Mouse (Mus musculus) CH12.LX (cell line): ENCODE measurements around the gene Tnrc6b. TPM values are rescaled to one million over a fixed set of nuclear protein-coding genes. Genes with fewer than 3 reads are reported as not detected.

Experiments
- DNase-seq: peaks from one replicate; pipeline ENCODE4 v3.0.0-alpha.2; 2013; ENCODE audit errors: extremely low read depth
- H3K27ac ChIP-seq: 2 replicates; pipeline ENCODE4 v1.5.1; 2012; ENCODE audit warnings: low read depth, mild to moderate bottlenecking, control low read depth, moderate library complexity; ENCODE audit not compliant: insufficient read depth
- H3K27me3 ChIP-seq: replicated peaks from 2 replicates; pipeline ENCODE3; 2012; ENCODE audit warnings: inconsistent platforms
- H3K36me3 ChIP-seq, 2 experiments: replicated peaks in 1 of 2; 2 replicates each; pipeline versions ENCODE3 to v1.6.1; 2012; ENCODE audit warnings: inconsistent platforms in 1 of 2, low read length in 1 of 2, mild to moderate bottlenecking in 1 of 2, mixed read lengths in 1 of 2, moderate library complexity in 1 of 2; ENCODE audit not compliant: control insufficient read depth in 1 of 2, insufficient read depth in 1 of 2
- H3K4me1 ChIP-seq, 2 experiments: 2 replicates each; pipeline ENCODE4 v1.6.1; 2012; ENCODE audit warnings: inconsistent platforms in 1 of 2, moderate library complexity in 1 of 2; ENCODE audit not compliant: insufficient read depth in 2 of 2, control insufficient read depth in 1 of 2
- H3K4me2 ChIP-seq: 2 replicates; pipeline ENCODE4 v1.6.1; 2012; ENCODE audit warnings: low read depth, mild to moderate bottlenecking, control low read depth; ENCODE audit not compliant: poor library complexity, insufficient read depth, severe bottlenecking
- H3K4me3 ChIP-seq, 3 experiments: fragments of 150-350 bp in 1 of 3; sonication (generic) in 1 of 3; replicated peaks in 1 of 3; 2 replicates each; pipeline versions ENCODE3 to v1.5.1; 2011 to 2012; ENCODE audit warnings: low read depth in 2 of 3, low read length in 2 of 3, mild to moderate bottlenecking in 2 of 3, moderate library complexity in 2 of 3, control low read depth in 1 of 3, improper control_type of control experiment in 1 of 3, inconsistent platforms in 1 of 3, mixed read lengths in 1 of 3; ENCODE audit not compliant: poor library complexity in 1 of 3
- H3K79me2 ChIP-seq: replicated peaks from 2 replicates; pipeline ENCODE4 v1.6.1; 2012; ENCODE audit warnings: mild to moderate bottlenecking, moderate library complexity; ENCODE audit not compliant: control insufficient read depth, poor library complexity, insufficient read depth, severe bottlenecking; ENCODE audit errors: extremely low read depth
- H3K9ac ChIP-seq: 2 replicates; pipeline ENCODE4 v1.6.1; 2012; ENCODE audit warnings: low read depth, mild to moderate bottlenecking, control low read depth, moderate library complexity; ENCODE audit not compliant: insufficient read depth
- H3K9me3 ChIP-seq: replicated peaks from 2 replicates; pipeline ENCODE3; 2012; ENCODE audit warnings: low read length, inconsistent platforms, mixed read lengths
- BHLHE40 ChIP-seq: IDR thresholded peaks from 2 replicates; pipeline ENCODE4 v1.6.1; 2011; ENCODE audit warnings: mild to moderate bottlenecking, low read depth, low read length, improper control_type of control experiment
- CHD1 ChIP-seq: IDR thresholded peaks from 2 replicates; pipeline ENCODE4 v1.6.1; 2012; ENCODE audit warnings: low read depth, low read length, improper control_type of control experiment, inconsistent platforms
- CHD2 ChIP-seq: IDR thresholded peaks from 2 replicates; pipeline ENCODE4 v1.6.1; 2011; ENCODE audit warnings: low read length, improper control_type of control experiment
- CTCF ChIP-seq, 2 experiments: IDR thresholded peaks in 1 of 2; conservative IDR thresholded peaks in 1 of 2; 2 replicates each; pipeline ENCODE4 v1.5.1; 2011 to 2012; ENCODE audit warnings: low read depth in 2 of 2, low read length in 2 of 2, improper control_type of control experiment in 1 of 2, inconsistent platforms in 1 of 2, mild to moderate bottlenecking in 1 of 2, moderate library complexity in 1 of 2
- E2F4 ChIP-seq: IDR thresholded peaks from 2 replicates; pipeline ENCODE4 v1.6.1; 2011; ENCODE audit warnings: low read depth, low read length, improper control_type of control experiment; ENCODE audit not compliant: insufficient replicate concordance
- ELF1 ChIP-seq: IDR thresholded peaks from 2 replicates; pipeline ENCODE4 v1.6.1; 2014; ENCODE audit warnings: low read depth, mild to moderate bottlenecking, inconsistent platforms, low read length, improper control_type of control experiment
- GABPA ChIP-seq: IDR thresholded peaks from 2 replicates; pipeline ENCODE4 v1.6.1; 2012; ENCODE audit warnings: low read depth, low read length, improper control_type of control experiment, inconsistent platforms; ENCODE audit not compliant: insufficient replicate concordance
- HCFC1 ChIP-seq: IDR thresholded peaks from 2 replicates; pipeline ENCODE4 v1.6.1; 2012; ENCODE audit warnings: low read depth, mild to moderate bottlenecking, inconsistent platforms, low read length, improper control_type of control experiment
- IRF4 ChIP-seq: IDR thresholded peaks from 2 replicates; pipeline ENCODE4 v1.6.1; 2014; ENCODE audit warnings: low read depth, mild to moderate bottlenecking, inconsistent platforms, low read length, improper control_type of control experiment
- KAT2A ChIP-seq: IDR thresholded peaks from 2 replicates; pipeline ENCODE4 v1.6.1; 2012; ENCODE audit warnings: low read length, improper control_type of control experiment, inconsistent platforms; ENCODE audit not compliant: insufficient replicate concordance
- MEF2A ChIP-seq: IDR thresholded peaks from 2 replicates; pipeline ENCODE4 v1.6.1; 2014; ENCODE audit warnings: low read depth, mild to moderate bottlenecking, inconsistent platforms, low read length, improper control_type of control experiment, borderline replicate concordance
- MYC ChIP-seq: IDR thresholded peaks from 2 replicates; pipeline ENCODE4 v1.6.1; 2011; ENCODE audit warnings: low read depth, mild to moderate bottlenecking, improper control_type of control experiment, low read length
- NELFE ChIP-seq: IDR thresholded peaks from 2 replicates; pipeline ENCODE4 v1.6.1; 2011; ENCODE audit warnings: low read depth, low read length, improper control_type of control experiment
- NRF1 ChIP-seq: IDR thresholded peaks from 2 replicates; pipeline ENCODE4 v1.6.1; 2014; ENCODE audit warnings: low read depth, mild to moderate bottlenecking, inconsistent platforms, low read length, improper control_type of control experiment, moderate library complexity
- RAD21 ChIP-seq: IDR thresholded peaks from 2 replicates; pipeline ENCODE4 v1.6.1; 2011; ENCODE audit warnings: low read depth, mild to moderate bottlenecking, low read length, improper control_type of control experiment, moderate library complexity
- UBTF ChIP-seq: IDR thresholded peaks from 2 replicates; pipeline ENCODE4 v1.6.1; 2012; ENCODE audit warnings: low read depth, mild to moderate bottlenecking, inconsistent platforms, low read length, improper control_type of control experiment, moderate library complexity
- USF1 ChIP-seq: IDR thresholded peaks from 2 replicates; pipeline ENCODE4 v1.6.1; 2014; ENCODE audit warnings: low read depth, mild to moderate bottlenecking, inconsistent platforms, low read length, improper control_type of control experiment
- USF2 ChIP-seq: conservative IDR thresholded peaks from 2 replicates; pipeline ENCODE4 v1.6.1; 2011; ENCODE audit warnings: low read depth, low read length, improper control_type of control experiment
- ZC3H11A ChIP-seq: IDR thresholded peaks from 2 replicates; pipeline ENCODE4 v1.6.1; 2012; ENCODE audit warnings: low read depth, mild to moderate bottlenecking, inconsistent platforms, low read length, improper control_type of control experiment
- ZKSCAN1 ChIP-seq: IDR thresholded peaks from 2 replicates; pipeline ENCODE4 v1.6.1; 2012; ENCODE audit warnings: low read depth, inconsistent platforms, low read length, improper control_type of control experiment, borderline replicate concordance
- ZMIZ1 ChIP-seq: IDR thresholded peaks from 2 replicates; pipeline ENCODE4 v1.6.1; 2012; ENCODE audit warnings: low read depth, mild to moderate bottlenecking, inconsistent platforms, low read length, improper control_type of control experiment
- dilution Hi-C: fragments of 300-500 bp; cut with MboI; formaldehyde crosslinking; loops from 2 replicates; pipeline ENCODE4 v1.14.3; 2020; ENCODE audit warnings: low sequenced_read_pairs; ENCODE audit not compliant: extremely low pct_unique_long_range_greater_than_20kb, extremely low pct_ligation_motif_present
- in situ Hi-C: fragments of 300-500 bp; cut with MboI; formaldehyde crosslinking; loops from 3 replicates; pipeline ENCODE4 v1.14.3; 2019; ENCODE audit warnings: low sequenced_read_pairs, low pct_ligation_motif_present, low pct_unique_long_range_greater_than_20kb, mixed read lengths
- polyA plus RNA-seq: library from polyadenylated mRNA; unstranded; fragments of >175 nt; gene quantifications from 2 replicates; pipeline ENCODE4 v1.2.1, GENCODE M21; 2012; ENCODE audit warnings: low read depth; ENCODE audit not compliant: insufficient read length
- total RNA-seq, 2 experiments: library from RNA; depleted of rRNA; stranded (reverse); fragments of 300-350 nt in 1 of 2; fragments of >200 nt in 1 of 2; gene quantifications; 2 replicates each; pipeline ENCODE4 v1.2.3; 2012 to 2014

Gene Tnrc6b
- total and polyA plus RNA-seq, 3 experiments: 6.0 to 17.1 (median 16.1) TPM

DNA sequence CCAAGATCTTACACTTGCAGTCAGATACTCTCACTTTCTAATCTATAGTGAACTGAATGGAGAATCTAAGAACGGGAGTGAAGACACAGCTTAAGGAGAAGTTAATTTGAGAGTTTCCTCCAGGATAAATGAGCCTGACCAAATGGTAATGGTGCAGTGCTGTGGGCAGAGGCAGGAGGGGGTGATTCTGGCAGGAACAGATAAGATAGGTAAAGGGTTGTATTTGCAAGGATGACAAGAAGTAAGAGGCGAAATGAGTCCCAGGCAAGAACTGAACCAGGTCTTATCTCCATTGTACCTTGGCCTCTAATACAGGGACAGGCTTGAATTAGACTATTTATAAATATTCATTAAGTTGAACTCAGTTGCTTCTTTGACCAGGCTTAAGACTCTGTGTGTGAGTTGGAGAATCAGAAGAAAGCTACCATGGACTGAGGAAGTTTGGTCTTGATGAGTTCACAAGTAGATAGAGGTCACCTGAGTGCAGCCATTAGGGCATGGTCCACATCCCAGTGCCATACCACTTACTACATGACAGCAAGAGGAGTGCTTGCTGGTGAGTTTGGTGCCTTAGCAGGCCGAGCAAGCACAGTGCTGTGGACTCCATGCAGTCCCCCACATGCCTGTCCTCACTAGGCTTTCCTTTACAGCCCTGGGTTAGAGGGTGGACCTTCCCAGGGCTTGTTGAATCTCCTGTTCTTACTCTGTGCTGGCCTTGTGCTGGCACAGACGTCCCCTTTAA, 199.8 kb downstream of the Tnrc6b start:
- TF ChIP-seq ZKSCAN1 (no peak), ZC3H11A (no peak), UBTF (no peak), KAT2A (no peak), IRF4 (no peak), CHD2 (no peak), ZMIZ1 (no peak), NELFE (no peak), CTCF (conservative IDR thresholded peaks at IDR 0.05 in 1 of 2, IDR thresholded peaks at IDR 0.05 in 1 of 2; ENCODE audit: low read depth in 2 of 2, low read length in 2 of 2) (no peak), USF1 (no peak), RAD21 (no peak), USF2 (no peak), BHLHE40 (no peak), E2F4 (no peak), GABPA (no peak)
- no peak overlapping the region for H3K4me2 ChIP-seq
- dilution Hi-C loops: no loop called here
- DNase-seq: no peak
- H3K9me3 ChIP-seq: no peaks in the 10 kb centered on the region
- no peak overlapping the region for H3K9ac ChIP-seq
- H3K36me3 ChIP-seq: peaks cover 48 to 70% of the 10 kb centered on the region in 2 experiments
- no peaks in the 10 kb centered on the region for H3K4me1 ChIP-seq
- H3K4me3 ChIP-seq: no peak overlapping the region
- no peaks in the 10 kb centered on the region for H3K79me2 ChIP-seq
- no peaks in the 10 kb centered on the region for H3K27me3 ChIP-seq
- in situ Hi-C loops: no loop called here
- no peak overlapping the region for H3K27ac ChIP-seq

DNA sequence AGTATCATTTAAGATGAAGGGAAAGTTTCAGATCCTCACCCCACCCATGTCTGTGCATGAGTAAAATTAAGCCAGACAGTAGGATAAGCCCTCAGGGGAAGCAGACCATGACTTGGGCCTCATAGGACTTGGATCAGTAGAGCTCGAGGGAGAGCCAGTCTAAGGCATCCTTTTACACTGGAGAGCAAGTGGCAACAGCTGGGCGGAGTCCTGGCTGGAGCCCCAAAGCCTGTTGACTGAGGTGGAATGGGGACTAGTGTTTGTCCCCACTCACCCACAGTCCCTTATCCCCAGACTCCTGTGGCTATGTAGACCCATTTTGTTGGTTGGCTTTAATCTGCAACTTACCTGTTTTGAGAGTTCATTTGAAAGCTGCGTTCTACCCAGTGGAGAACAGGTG, 201.1 kb downstream of the Tnrc6b start:
- Histone ChIP-seq H3K27ac (no peak overlapping the region), H3K4me1 (no peaks in the 10 kb centered on the region)
- TF ChIP-seq MYC: no peak
- no peak for TF ChIP-seq ZC3H11A
- TF ChIP-seq ELF1: no peak
- TF ChIP-seq NRF1: no peak
- no peak for TF ChIP-seq BHLHE40
- TF ChIP-seq HCFC1: no peak
- TF ChIP-seq MEF2A: no peak
- TF ChIP-seq CHD1: no peak
- TF ChIP-seq GABPA: no peak
- TF ChIP-seq NELFE: no peak
- TF ChIP-seq ZKSCAN1: no peak

More for the DNA sequence above, 201.1 kb downstream of the Tnrc6b start:
- Histone ChIP-seq H3K27me3 (no peaks in the 10 kb centered on the region), H3K9me3 (no peaks in the 10 kb centered on the region), H3K79me2 (no peaks in the 10 kb centered on the region), H3K9ac (no peak overlapping the region), H3K36me3 (peaks cover 53 to 72% of the 10 kb centered on the region in 2 experiments), H3K4me3 (no peak overlapping the region), H3K4me2 (no peak overlapping the region)
- DNase-seq: no peak
- in situ Hi-C loops (no loop called here), dilution Hi-C loops (no loop called here)
